Mouse (Mus musculus) hindbrain, embryonic 15.5 days (tissue): ENCODE results near the gene Gm20388. TPM values are rescaled to one million over a fixed set of nuclear protein-coding genes. Genes with fewer than 3 reads are reported as not detected.
A peak's percentile ranks its signal among the peaks of the same experiment; 100 is the strongest.

Experiments
- ATAC-seq: fragments of 200-750 bp; cut with Nextera tagmentation; 2 replicates; pipeline ENCODE4 v1.8.0; 2017; ENCODE audit warnings: low read depth, moderate number of reproducible peaks, moderate TSS enrichment; ENCODE audit not compliant: low FRiP score
- H3K27ac ChIP-seq: fragments of 300-500 bp; sonication (generic); replicated peaks from 2 replicates; pipeline ENCODE4 v1.5.1; 2015; ENCODE audit warnings: mild to moderate bottlenecking, inconsistent platforms
- H3K27me3 ChIP-seq: fragments of 300-500 bp; sonication (generic); 2 replicates; pipeline ENCODE4 v1.6.1; 2015; ENCODE audit warnings: control low read depth, inconsistent platforms
- H3K36me3 ChIP-seq: fragments of 300-500 bp; sonication (generic); 2 replicates; pipeline ENCODE4 v1.6.1; 2015; ENCODE audit warnings: control low read depth, inconsistent platforms
- H3K4me1 ChIP-seq: fragments of 300-500 bp; sonication (generic); replicated peaks from 2 replicates; pipeline ENCODE4 v1.6.1; 2015; ENCODE audit warnings: control low read depth, inconsistent platforms
- H3K4me2 ChIP-seq: fragments of 300-500 bp; sonication (generic); 2 replicates; pipeline ENCODE4 v1.6.1; 2015; ENCODE audit warnings: moderate library complexity, mild to moderate bottlenecking, inconsistent platforms
- H3K4me3 ChIP-seq: fragments of 300-500 bp; sonication (generic); 2 replicates; pipeline ENCODE4 v1.5.1; 2015; ENCODE audit warnings: mild to moderate bottlenecking, inconsistent platforms
- H3K9ac ChIP-seq: fragments of 300-500 bp; sonication (generic); 2 replicates; pipeline ENCODE4 v1.6.1; 2015; ENCODE audit warnings: inconsistent platforms
- H3K9me3 ChIP-seq: fragments of 300-500 bp; sonication (generic); 2 replicates; pipeline ENCODE4 v1.6.1; 2016; ENCODE audit warnings: control low read depth, inconsistent platforms
- WGBS: fragments of 180-500 bp; shearing (Covaris S2); methylation state at CpG from one replicate; pipeline ENCODE4 v1.1.7; 2015; 5-methylcytosine and 5-hydroxymethylcytosine counted together
- polyA plus RNA-seq: library from polyadenylated mRNA; unstranded; fragments of >200 nt; fragmentation: Nextera tagmentation; extraction: Ambion mirVana; gene quantifications from 2 replicates; pipeline ENCODE4 v1.2.1, GENCODE M21; 2015

Gm20388 gene
- polyA plus RNA-seq, 1 experiment from 2014 or later = 5.4 TPM

DNA sequence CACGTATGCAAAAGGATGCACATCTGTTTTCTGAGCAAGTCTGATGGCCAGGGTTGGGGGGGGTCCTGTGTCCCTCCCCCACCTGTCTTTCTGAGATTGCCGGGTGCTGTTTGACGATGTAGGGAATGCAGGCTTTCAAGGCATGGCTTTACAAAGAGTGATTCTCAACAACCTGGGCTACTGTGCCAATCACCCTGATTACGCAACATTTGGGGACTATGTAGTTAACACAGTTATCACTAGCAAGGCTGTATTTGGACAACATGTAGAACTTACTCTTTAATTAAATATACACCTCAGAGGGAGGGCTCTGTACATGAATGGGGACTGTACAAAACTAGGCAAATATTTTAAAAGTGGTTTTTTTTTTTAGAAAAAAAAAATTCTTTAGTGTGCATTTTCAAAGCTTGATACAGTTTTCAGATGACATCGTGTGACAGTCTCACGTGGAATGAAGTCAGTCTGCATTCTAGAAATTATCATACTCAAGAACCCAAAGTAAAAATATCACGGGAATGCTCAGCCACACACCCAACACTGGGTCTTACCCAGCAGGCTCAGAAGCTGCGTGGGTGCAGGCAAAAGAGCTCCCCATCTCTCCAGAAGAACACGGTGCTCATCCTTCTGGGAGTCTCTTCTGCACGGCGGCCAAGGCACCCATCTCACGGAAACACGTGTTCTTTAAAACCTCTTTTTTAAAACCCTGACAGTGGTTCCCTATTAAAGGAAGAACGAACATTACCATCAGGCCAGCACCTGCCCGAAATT is 3930.1 kb downstream of the Gm20388 start:
- 94% methylated on average over 15 of the region's 15 CpGs for WGBS
- no peak overlapping the region for H3K9ac ChIP-seq
- no peak overlapping the region for H3K27ac ChIP-seq
- H3K4me1 ChIP-seq = no peaks in the 10 kb centered on the region
- H3K36me3 ChIP-seq = peaks cover 5% of the 10 kb centered on the region; the same call in 1 of the 2 replicates
- no peaks in the 10 kb centered on the region for H3K9me3 ChIP-seq
- H3K4me3 ChIP-seq = no peak overlapping the region
- H3K27me3 ChIP-seq = no peaks in the 10 kb centered on the region
- no peak overlapping the region for H3K4me2 ChIP-seq
- ATAC-seq = no peak

- Histone ChIP-seq H3K4me3 (no peak overlapping the region), H3K9me3 (no peaks in the 10 kb centered on the region), H3K9ac (no peak overlapping the region), H3K27me3 (no peaks in the 10 kb centered on the region), H3K4me1 (no peaks in the 10 kb centered on the region), H3K36me3 (peaks cover 5% of the 10 kb centered on the region; the same call in 1 of the 2 replicates), H3K27ac (no peak overlapping the region), H3K4me2 (no peak overlapping the region)
- no peak for ATAC-seq
- 88% methylated on average over 12 of the region's 12 CpGs for WGBS
These were observed 3931.4 kb downstream of the Gm20388 start for GRCm38 (mm10) chr8:123842086-123842485.

DNA sequence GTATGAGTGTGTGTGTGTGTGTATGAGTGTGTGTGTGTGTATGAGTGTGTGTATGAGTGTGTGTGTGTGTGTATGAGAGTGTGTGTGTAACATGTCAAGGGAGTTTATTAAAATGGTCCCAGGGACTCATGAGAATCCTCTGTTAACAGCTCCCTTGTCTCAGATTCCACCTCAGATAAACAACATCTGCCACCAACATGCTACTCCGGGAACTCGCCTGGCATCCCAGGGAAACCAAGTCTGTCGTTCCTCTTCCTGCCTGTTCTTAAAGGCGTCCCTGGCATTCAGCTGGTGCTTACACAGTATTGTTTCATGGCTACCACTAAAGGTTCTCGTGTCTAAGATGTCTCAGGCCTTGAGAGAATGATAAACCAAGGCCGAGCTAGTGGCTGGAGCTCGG is 3933.7 kb downstream of the Gm20388 start:
- no peak overlapping the region for H3K4me3 ChIP-seq
- no peaks in the 10 kb centered on the region for H3K4me1 ChIP-seq
- no peak for ATAC-seq
- 77% methylated on average over 7 of the region's 7 CpGs for WGBS
- H3K36me3 ChIP-seq = no peaks in the 10 kb centered on the region
- no peaks in the 10 kb centered on the region for H3K27me3 ChIP-seq
- H3K27ac ChIP-seq = no peak overlapping the region
- H3K9me3 ChIP-seq = no peaks in the 10 kb centered on the region
- H3K9ac ChIP-seq = no peak overlapping the region
- H3K4me2 ChIP-seq = no peak overlapping the region

- no peak overlapping the region for H3K4me2 ChIP-seq
- H3K9me3 ChIP-seq = no peaks in the 10 kb centered on the region
- H3K36me3 ChIP-seq = no peaks in the 10 kb centered on the region
- ATAC-seq = no peak
- 92% methylated on average over 13 of the region's 13 CpGs for WGBS
- H3K4me1 ChIP-seq = no peaks in the 10 kb centered on the region
- H3K9ac ChIP-seq = no peak overlapping the region
- no peak overlapping the region for H3K4me3 ChIP-seq
- H3K27ac ChIP-seq = no peak overlapping the region
- H3K27me3 ChIP-seq = no peaks in the 10 kb centered on the region
These were observed 3934.5 kb downstream of the Gm20388 start for GRCm38 (mm10) chr8:123845114-123845513.

DNA sequence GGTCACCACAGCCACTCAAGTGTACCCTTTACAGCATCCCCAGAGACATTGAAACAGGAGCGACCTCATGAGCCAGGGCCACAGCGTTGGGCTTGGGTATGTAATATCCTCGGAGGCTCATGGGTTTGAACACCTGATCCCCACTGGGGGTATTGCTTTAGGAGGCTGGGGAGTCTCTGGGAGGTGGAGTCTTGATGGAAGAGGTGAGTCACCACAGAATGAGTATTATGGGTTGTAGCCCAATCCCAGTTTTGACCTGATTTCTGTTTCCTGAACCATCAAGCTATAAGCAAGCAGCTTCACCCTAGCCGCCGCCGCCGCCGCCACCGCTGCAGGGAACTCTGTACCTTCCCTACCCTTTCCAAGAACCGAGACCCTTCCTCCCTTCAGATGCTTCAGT is 3935.3 kb downstream of the Gm20388 start:
- Histone ChIP-seq H3K27me3 (no peaks in the 10 kb centered on the region), H3K4me2 (no peak overlapping the region), H3K4me1 (no peaks in the 10 kb centered on the region), H3K27ac (no peak overlapping the region), H3K9ac (no peak overlapping the region), H3K36me3 (no peaks in the 10 kb centered on the region), H3K9me3 (no peaks in the 10 kb centered on the region), H3K4me3 (no peak overlapping the region)
- 93% methylated on average over 10 of the region's 10 CpGs for WGBS
- ATAC-seq = no peak

GRCm38 (mm10) chr8:123846509-123846908 is 3935.9 kb downstream of the Gm20388 start:
- ATAC-seq = no peak
- H3K9ac ChIP-seq = no peak overlapping the region
- 94% methylated on average over 12 of the region's 12 CpGs for WGBS

GRCm38 (mm10) chr8:123847546-123847945 is 3936.9 kb downstream of the Gm20388 start:
- Histone ChIP-seq H3K4me1 (no peaks in the 10 kb centered on the region), H3K27ac (no peak overlapping the region), H3K4me2 (no peak overlapping the region), H3K9me3 (no peaks in the 10 kb centered on the region), H3K4me3 (no peak overlapping the region), H3K27me3 (no peaks in the 10 kb centered on the region), H3K36me3 (no peaks in the 10 kb centered on the region), H3K9ac (no peak overlapping the region)
- 71% methylated on average over 3 of the region's 3 CpGs for whole genome bisulfite sequencing
- no peak for ATAC-seq

More at GRCm38 (mm10) chr8:123846509-123846908, 3935.9 kb downstream of the Gm20388 start:
- no peak overlapping the region for H3K4me2 ChIP-seq
- H3K4me3 ChIP-seq = no peak overlapping the region
- no peaks in the 10 kb centered on the region for H3K4me1 ChIP-seq
- H3K9me3 ChIP-seq = no peaks in the 10 kb centered on the region
- no peak overlapping the region for H3K27ac ChIP-seq
- H3K27me3 ChIP-seq = no peaks in the 10 kb centered on the region
- H3K36me3 ChIP-seq = no peaks in the 10 kb centered on the region

DNA sequence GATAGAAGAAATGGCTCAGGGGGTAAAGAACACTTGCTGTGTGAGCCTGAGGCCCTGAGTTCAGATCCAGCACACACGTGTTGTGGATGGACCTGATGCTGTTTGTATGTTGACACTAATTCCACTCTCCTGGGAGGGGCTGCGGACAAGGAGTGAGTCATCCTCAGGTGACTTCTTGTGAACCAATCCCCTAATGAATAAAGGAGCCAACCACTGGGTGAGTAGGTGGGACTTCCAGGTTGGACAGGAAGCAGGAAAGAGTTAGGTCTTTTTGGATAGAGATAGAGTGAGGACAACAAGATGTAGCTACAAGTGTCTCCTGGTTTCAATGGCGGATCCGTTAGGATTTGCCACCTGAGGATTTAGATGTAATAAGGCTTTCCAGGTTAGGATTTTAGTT is 3938.7 kb downstream of the Gm20388 start:
- no peaks in the 10 kb centered on the region for H3K36me3 ChIP-seq
- no peaks in the 10 kb centered on the region for H3K27me3 ChIP-seq
- no peak overlapping the region for H3K4me3 ChIP-seq
- no peaks in the 10 kb centered on the region for H3K4me1 ChIP-seq
- no peaks in the 10 kb centered on the region for H3K9me3 ChIP-seq
- H3K4me2 ChIP-seq = no peak overlapping the region
- WGBS = 85% methylated on average over 4 of the region's 4 CpGs
- no peak overlapping the region for H3K9ac ChIP-seq
- no peak for ATAC-seq
- no peak overlapping the region for H3K27ac ChIP-seq

- ATAC-seq = no peak
- 73% methylated on average over 5 of the region's 5 CpGs for WGBS
- H3K9ac ChIP-seq = no peak overlapping the region
- no peak overlapping the region for H3K27ac ChIP-seq
- H3K4me1 ChIP-seq = no peaks in the 10 kb centered on the region
- H3K4me2 ChIP-seq = no peak overlapping the region
- H3K4me3 ChIP-seq = no peak overlapping the region
- H3K27me3 ChIP-seq = no peaks in the 10 kb centered on the region
- no peaks in the 10 kb centered on the region for H3K9me3 ChIP-seq
- H3K36me3 ChIP-seq = no peaks in the 10 kb centered on the region
These were observed 3940.9 kb downstream of the Gm20388 start for GRCm38 (mm10) chr8:123851590-123851989.

DNA sequence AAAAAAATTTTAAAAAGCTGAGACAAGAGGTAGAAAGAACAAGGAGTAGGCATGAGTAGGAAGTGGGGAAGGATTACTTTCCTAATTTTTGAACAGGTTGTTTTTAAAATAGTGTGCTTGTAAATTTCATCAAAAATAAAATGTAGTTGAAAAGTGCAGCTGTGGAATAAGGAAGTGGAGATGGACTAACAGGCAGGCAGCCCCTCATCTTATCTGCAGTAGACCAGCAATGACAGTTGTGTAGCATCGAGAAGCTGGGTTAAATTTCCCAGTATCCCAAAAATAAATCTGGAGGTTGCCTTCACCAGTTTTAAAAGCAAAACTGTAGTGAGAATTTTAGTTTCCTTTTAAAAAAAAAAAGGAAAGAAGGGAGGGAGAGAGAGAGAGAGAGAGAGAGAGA is 3943.6 kb downstream of the Gm20388 start:
- H3K9ac ChIP-seq = no peak overlapping the region
- no peak overlapping the region for H3K4me3 ChIP-seq
- no peak overlapping the region for H3K4me2 ChIP-seq
- 97% methylated on average over 1 of the region's 1 CpGs for WGBS
- H3K27me3 ChIP-seq = no peaks in the 10 kb centered on the region
- no peaks in the 10 kb centered on the region for H3K9me3 ChIP-seq
- no peak overlapping the region for H3K27ac ChIP-seq
- peaks cover 15% of the 10 kb centered on the region for H3K4me1 ChIP-seq
- no peaks in the 10 kb centered on the region for H3K36me3 ChIP-seq
- ATAC-seq = no peak

GRCm38 (mm10) chr8:123854733-123855475 is 3944.3 kb downstream of the Gm20388 start:
- Histone ChIP-seq H3K27me3 (no peaks in the 10 kb centered on the region), H3K9me3 (no peaks in the 10 kb centered on the region), H3K27ac (no peak overlapping the region), H3K4me2 (no peak overlapping the region), H3K4me3 (no peak overlapping the region), H3K9ac (no peak overlapping the region), H3K36me3 (no peaks in the 10 kb centered on the region), H3K4me1 (peaks cover 16% of the 10 kb centered on the region)
- ATAC-seq = no peak
- 92% methylated on average over 9 of the region's 9 CpGs for WGBS

GRCm38 (mm10) chr8:123857361-123857760 is 3946.7 kb downstream of the Gm20388 start:
- 0 out of 2 replicates have a peak overlapping the region, but pooled peaks have one; percentile 98 for H3K4me3 ChIP-seq
- no peak for ATAC-seq
- peaks cover 9% of the 10 kb centered on the region; the same call in 1 of the 2 replicates for H3K27me3 ChIP-seq
- no peak overlapping the region for H3K27ac ChIP-seq
- 72% methylated on average over 3 of the region's 3 CpGs for WGBS
- H3K36me3 ChIP-seq = no peaks in the 10 kb centered on the region
- peaks cover 19% of the 10 kb centered on the region for H3K4me1 ChIP-seq
- H3K9ac ChIP-seq = no peak overlapping the region
- no peaks in the 10 kb centered on the region for H3K9me3 ChIP-seq
- peak overlapping the region; percentile 89; the same call in 1 of the 2 replicates for H3K4me2 ChIP-seq
